Mouse (Mus musculus) retina, embryonic 14.5 days (tissue): Measurements from ENCODE around the gene Glra4.

Experiments
- DNase-seq: peaks from one replicate; pipeline ENCODE4 v3.0.0-alpha.2; 2015; ENCODE audit warnings: low spot score

Glra4 gene

DNA sequence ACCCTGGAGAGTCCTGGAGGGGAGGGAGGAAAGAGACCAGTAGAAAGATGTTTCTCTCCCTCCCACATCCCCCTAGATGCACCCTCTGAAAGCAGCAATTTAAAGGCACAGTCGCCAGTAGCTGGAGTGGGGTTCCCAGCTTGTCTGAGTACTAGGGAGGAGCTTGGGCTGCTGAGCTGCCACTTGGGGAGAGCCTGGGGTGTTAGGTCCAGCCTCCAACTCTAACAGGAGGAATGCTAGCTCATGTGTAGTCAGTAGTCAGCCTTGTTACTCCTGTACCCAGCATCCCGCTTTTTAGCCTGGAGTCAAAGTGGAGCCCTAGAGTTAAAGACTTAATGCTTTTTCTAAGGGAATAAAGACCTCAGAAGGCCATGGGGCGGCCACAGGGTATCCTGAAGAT is at the start of gene Glra4:
Glra4 (minus strand) TSS at position 101 of the 400 bp plus-strand sequence.
- no peak for DNase-seq

DNA sequence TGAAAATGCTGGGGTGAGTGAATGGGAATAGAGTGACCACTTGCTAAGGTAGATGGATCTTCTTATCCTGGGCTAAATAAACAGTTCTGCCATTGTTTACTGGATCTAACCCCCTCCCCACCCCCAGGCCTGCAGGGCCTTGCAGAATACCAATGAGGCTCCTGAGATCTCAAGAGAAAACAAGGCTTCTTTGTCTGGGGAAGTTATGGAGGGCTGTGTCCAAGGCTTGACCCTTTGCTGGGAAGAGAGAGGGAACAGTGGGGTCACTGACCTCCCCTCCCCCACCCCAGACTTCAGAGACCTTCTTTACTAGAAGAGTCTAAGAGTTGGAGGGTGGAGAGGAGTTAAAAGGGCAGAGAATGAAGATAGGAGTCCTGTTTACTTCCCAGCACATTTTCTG is 48.7 kb upstream of the Glra4 start:
- no peak for DNase-seq

DNA sequence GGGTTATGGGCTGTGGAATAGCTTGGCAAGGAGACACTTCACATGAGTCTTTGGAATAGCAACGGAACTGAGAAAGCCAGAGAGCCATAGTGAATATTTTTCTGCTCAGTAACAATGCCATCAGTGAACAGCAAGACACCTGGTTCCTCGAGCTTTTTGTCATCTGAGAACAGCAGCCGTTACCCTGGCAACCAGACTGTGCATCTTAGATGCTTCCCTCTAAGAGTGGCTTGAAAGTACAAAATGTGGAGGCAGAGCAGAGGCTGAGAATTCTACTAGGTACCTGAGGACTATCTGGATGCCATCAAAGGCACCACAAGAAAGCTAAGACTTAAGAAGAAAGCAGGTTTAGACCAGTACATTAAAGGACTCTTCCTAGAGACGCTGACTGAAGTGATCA is 45.1 kb upstream of the Glra4 start:
- DNase-seq: no peak

GRCm38 (mm10) chrX:136822371-136822770 is 42.4 kb upstream of the Glra4 start, which contains the start of gene Plp1:
Gene Plp1, plus strand, starts transcription at chrX:136822671.
- DNase-seq: no peak

- peak; percentile 83 for DNase-seq
Measured at GRCm38 (mm10) chrX:136820250-136820649, 40.3 kb upstream of the Glra4 start.

DNA sequence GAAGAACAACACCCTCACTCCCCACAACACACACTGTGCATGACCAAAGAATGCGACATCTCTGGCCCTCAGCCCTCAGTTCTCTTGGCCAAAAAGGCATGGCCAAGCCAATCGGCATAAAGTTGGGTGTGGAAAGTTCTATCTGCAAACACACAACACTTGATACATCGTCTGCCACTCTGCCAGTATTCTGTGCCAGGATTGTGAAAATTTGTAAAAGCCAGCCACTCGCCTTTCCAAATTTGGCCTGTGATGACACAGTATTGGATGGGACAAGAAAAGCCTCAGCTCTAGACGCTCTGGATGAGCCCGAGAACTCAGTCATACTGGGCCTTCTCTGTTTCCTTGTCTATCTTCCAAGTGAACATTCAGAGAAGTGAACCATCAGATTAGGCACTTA is 39.8 kb upstream of the Glra4 start:
- DNase-seq: no peak

GRCm38 (mm10) chrX:136797223-136797622 is 17.3 kb upstream of the Glra4 start:
- no peak for DNase-seq

GRCm38 (mm10) chrX:136789446-136789845 is 9.5 kb upstream of the Glra4 start:
- no peak for DNase-seq

DNA sequence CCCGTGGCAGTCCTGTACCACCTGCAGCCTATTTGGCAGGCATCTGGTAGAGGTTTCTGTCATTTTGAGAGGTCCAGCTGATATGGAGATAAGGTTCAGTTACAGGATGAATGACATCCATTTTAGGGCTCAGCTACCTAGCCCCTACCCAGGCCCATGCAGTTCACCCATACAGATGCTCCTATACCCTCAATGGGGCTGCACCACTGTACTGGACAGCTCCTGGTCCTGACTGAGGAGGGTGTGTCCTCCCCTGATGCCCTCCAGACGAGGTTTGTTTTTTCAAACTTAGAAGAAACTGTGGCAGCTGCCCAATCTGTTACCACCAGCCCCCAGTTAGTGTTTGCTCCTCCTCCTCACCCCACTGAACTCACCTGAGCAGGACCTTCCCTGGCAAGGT is 679 bp downstream of the Glra4 start:
- DNase-seq: no peak

DNA sequence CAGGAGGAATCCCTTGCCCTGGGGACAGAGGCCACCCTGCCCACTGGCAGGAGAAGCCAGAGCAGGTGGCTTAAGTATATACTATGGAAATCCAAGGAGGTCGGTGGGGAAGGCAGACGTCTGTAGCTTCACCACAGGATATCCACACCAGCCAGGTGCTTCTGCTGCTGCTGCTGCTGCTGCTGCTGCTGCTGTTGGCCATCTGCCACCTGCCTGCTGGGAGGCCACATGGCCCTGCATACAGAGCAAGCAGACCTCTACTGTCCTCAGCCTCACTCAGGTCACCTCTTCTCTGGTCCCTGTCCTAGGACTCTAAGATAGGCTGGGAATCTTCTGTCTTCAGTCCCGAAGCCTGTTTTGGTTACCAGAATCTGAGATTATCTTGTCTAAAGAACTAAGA is 1.9 kb downstream of the Glra4 start:
- no peak for DNase-seq

- no peak for DNase-seq
Measured at GRCm38 (mm10) chrX:136773035-136773434, 6.9 kb downstream of the Glra4 start.

GRCm38 (mm10) chrX:136761103-136762074 is 18.6 kb downstream of the Glra4 start:
- DNase-seq: peak; percentile 71

- DNase-seq: no peak
Measured at GRCm38 (mm10) chrX:136755464-136755863, 24.5 kb downstream of the Glra4 start.

DNA sequence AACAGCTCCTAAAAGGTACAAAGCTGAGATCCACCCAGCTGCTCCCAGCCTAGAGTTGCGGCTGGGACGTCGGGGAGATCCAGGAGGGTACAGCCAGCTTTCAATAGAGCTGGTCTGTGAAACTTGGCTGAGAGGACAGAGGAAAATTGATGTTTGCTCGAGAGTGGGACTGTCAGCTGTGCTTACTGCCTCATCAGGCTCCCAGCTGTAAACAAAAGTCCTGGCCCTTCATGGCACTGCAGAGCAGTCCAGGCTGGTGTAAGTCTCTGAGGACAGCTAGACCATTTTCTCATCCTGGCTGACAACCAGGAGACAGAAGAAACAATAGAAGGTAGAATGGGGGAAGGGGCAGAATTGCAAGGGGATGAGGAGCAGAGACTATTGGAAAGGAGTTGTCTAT is 30.6 kb downstream of the Glra4 start:
- no peak for DNase-seq

DNA sequence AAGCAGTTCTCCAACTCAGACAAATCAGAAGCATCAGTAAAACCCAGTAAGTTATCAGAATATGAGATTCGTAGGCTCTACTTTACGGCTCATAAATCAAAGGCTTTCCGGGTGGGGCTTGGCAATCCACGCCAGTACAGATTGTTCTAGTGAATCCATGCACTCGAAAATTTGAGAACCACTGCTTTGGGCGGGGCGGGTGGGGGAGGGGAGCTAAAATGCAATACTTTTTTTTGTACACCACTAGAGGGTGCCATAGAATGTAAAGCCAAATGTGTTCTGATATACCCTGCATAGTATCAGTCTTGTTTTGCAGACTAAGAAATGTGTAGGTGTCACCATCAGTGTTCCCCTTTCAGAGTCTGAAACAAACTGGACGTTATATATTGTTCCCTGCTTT is 35.3 kb downstream of the Glra4 start:
- peak; percentile 32 for DNase-seq

- no peak for DNase-seq
Measured at GRCm38 (mm10) chrX:136743459-136743858, 36.5 kb downstream of the Glra4 start, which contains the start of gene Morf4l2. Gene Morf4l2, minus strand, starts transcription at chrX:136743690.

- peak; percentile 83 for DNase-seq
Measured at GRCm38 (mm10) chrX:136742661-136743103, 37.3 kb downstream of the Glra4 start.

DNA sequence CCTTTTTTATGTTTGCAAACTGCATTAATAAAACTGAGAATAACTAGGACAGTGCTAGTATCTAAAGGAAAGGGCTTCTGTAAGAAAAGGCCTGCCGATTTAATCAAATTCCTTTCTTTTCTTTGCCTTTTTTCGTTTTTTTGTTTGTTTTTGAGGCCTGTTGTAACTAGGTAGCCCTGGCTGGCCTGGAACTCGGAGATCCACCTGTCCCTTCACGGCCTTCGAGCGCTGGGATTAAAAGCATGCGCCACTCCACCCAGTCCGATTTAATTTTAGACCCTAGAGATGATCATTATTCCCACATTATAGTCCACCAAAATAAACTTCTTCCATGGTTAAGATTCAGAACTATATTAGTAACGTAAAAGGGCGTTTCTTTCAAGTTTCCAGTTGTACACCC is 37.7 kb downstream of the Glra4 start:
- no peak for DNase-seq

GRCm38 (mm10) chrX:136741651-136742201 is 38.2 kb downstream of the Glra4 start:
- peak; percentile 64 for DNase-seq

GRCm38 (mm10) chrX:136740791-136741650 is 38.9 kb downstream of the Glra4 start:
- peak; percentile 93 for DNase-seq

GRCm38 (mm10) chrX:136740087-136740790 is 39.7 kb downstream of the Glra4 start:
- peak; percentile 36 for DNase-seq

- no peak for DNase-seq
Measured at GRCm38 (mm10) chrX:136732016-136732415, 47.9 kb downstream of the Glra4 start.
